Mouse (Mus musculus) retina, embryonic 14.5 days (tissue): ENCODE results near the gene Pafah1b2.

Experiments
- DNase-seq: peaks from one replicate; pipeline ENCODE4 v3.0.0-alpha.2; 2015; ENCODE audit warnings: low spot score

The Pafah1b2 gene

GRCm38 (mm10) chr9:45942916-45943315 is 69.6 kb downstream of the Pafah1b2 start:
- DNase-seq: no peak

- no peak for DNase-seq
These were observed 70.0 kb downstream of the Pafah1b2 start for GRCm38 (mm10) chr9:45942464-45942863.

GRCm38 (mm10) chr9:45941329-45941888 is 71.1 kb downstream of the Pafah1b2 start:
- no peak for DNase-seq

GRCm38 (mm10) chr9:45939794-45940193 is 72.7 kb downstream of the Pafah1b2 start:
- DNase-seq: no peak

GRCm38 (mm10) chr9:45938952-45939637 is 73.4 kb downstream of the Pafah1b2 start:
- no peak for DNase-seq

- DNase-seq: no peak
These were observed 74.4 kb downstream of the Pafah1b2 start for GRCm38 (mm10) chr9:45938088-45938487.

GRCm38 (mm10) chr9:45936883-45937282 is 75.6 kb downstream of the Pafah1b2 start:
- DNase-seq: peak; percentile 84

GRCm38 (mm10) chr9:45935628-45936210 is 76.8 kb downstream of the Pafah1b2 start, which contains the start of gene Tagln:
TSS of gene Tagln (minus strand) at chr9:45936058.
- peak; percentile 16 for DNase-seq

GRCm38 (mm10) chr9:45932571-45933415 is 79.7 kb downstream of the Pafah1b2 start:
- no peak for DNase-seq

GRCm38 (mm10) chr9:45931958-45932357 is 80.5 kb downstream of the Pafah1b2 start:
- no peak for DNase-seq

- no peak for DNase-seq
These were observed 83.2 kb downstream of the Pafah1b2 start for GRCm38 (mm10) chr9:45929285-45929684.

GRCm38 (mm10) chr9:45919895-45920294 is 92.6 kb downstream of the Pafah1b2 start:
- no peak for DNase-seq

GRCm38 (mm10) chr9:45917041-45917934 is 95.2 kb downstream of the Pafah1b2 start:
- no peak for DNase-seq

- no peak for DNase-seq
These were observed 96.8 kb downstream of the Pafah1b2 start for GRCm38 (mm10) chr9:45915659-45916058.
